In genomic region chrX:158921424-158921823, GRCm38 (mm10) we compare ENCODE assay signal across 9 mouse cellular contexts.
A peak's percentile ranks its signal among the peaks of the same experiment; 100 is the strongest.
DNase-seq lines count a peak whose midpoint lies in the region; ATAC-seq and TF ChIP-seq lines count a peak whose summit lies in the region.
"Had no signal": no experiment of that assay in that cellular context is flagged by ENCODE, and none has a peak within 500 bp of the region (broad histone marks: within the 10 kb centered on the region; RNA-seq: fewer than 3 reads in every experiment).

No protein-coding gene starts in this region.

- H3K27ac ChIP-seq in layer of hippocampus, adult 2 months: peak overlapping the region; percentile 84
- H3K27ac ChIP-seq in embryonic facial prominence, embryonic 10.5 days (replicated peaks): no peak overlapping the region
- no peak overlapping the region for H3K27ac ChIP-seq in liver, embryonic 12.5 days
- H3K27ac ChIP-seq: kidney, postnatal 0 days had no signal

- 44% methylated on average over 5 of the region's 5 CpGs for WGBS in embryonic facial prominence, embryonic 10.5 days
- WGBS in liver, embryonic 12.5 days (ENCODE audit: insufficient replicate concordance): 47% methylated on average over 5 of the region's 5 CpGs

- no peak overlapping the region for H3K4me2 ChIP-seq in liver, embryonic 12.5 days

- peak overlapping the region; percentile 37 for H3K4me3 ChIP-seq in layer of hippocampus, adult 2 months
- no peak overlapping the region for H3K4me3 ChIP-seq in embryonic facial prominence, embryonic 10.5 days
- H3K4me3 ChIP-seq in liver, embryonic 12.5 days: no peak overlapping the region

- TF ChIP-seq CTCF in layer of hippocampus, adult 2 months (conservative IDR thresholded peaks at IDR 0.05): no peak

- no peak for ATAC-seq in liver, embryonic 12.5 days

- H3K9ac ChIP-seq in liver, embryonic 12.5 days: no peak overlapping the region

- peaks cover 54% of the 10 kb centered on the region for H3K27me3 ChIP-seq in embryonic facial prominence, embryonic 10.5 days (replicated peaks; ENCODE audit: low read depth, poor library complexity, severe bottlenecking)
- peaks cover 15% of the 10 kb centered on the region for H3K27me3 ChIP-seq in liver, embryonic 12.5 days (replicated peaks)

- no peak for DNase-seq in layer of hippocampus, adult 2 months (ENCODE audit: low spot score in 2 of 2)
- DNase-seq in layer of hippocampus, adult 9-11 months: no peak
- peak; percentile 26 for DNase-seq in 3T3-L1 (ENCODE audit: low read depth, low spot score)
- peak; percentile 65 for DNase-seq in Muller cell, postnatal 12 days (ENCODE audit: inconsistent ontology term)
- DNase-seq in embryonic facial prominence, embryonic 10.5 days (ENCODE audit: low spot score): peak; percentile 16
- DNase-seq in ovary, postnatal 14 days (ENCODE audit: low spot score): no peak
- no peak for DNase-seq in adrenal gland, postnatal 36 days

- H3K9me3 ChIP-seq in embryonic facial prominence, embryonic 10.5 days: no peaks in the 10 kb centered on the region
- H3K9me3 ChIP-seq in liver, embryonic 12.5 days (replicated peaks): no peaks in the 10 kb centered on the region

- peaks cover 10% of the 10 kb centered on the region for H3K4me1 ChIP-seq in embryonic facial prominence, embryonic 10.5 days
- H3K4me1 ChIP-seq in liver, embryonic 12.5 days: no peaks in the 10 kb centered on the region

- no peaks in the 10 kb centered on the region for H3K36me3 ChIP-seq in embryonic facial prominence, embryonic 10.5 days (replicated peaks)
- H3K36me3 ChIP-seq in liver, embryonic 12.5 days: no peaks in the 10 kb centered on the region

Comparison
In these comparisons a context has a peak if more than half of its experiments do, and no peak if none do; other contexts are left out.
1. DNase-seq: peak in 3T3-L1 (single experiment), Muller cell, postnatal 12 days (single experiment) and embryonic facial prominence, embryonic 10.5 days (single experiment); none in layer of hippocampus, adult 2 months (0 of 2), layer of hippocampus, adult 9-11 months (single experiment), ovary, postnatal 14 days (single experiment) and adrenal gland, postnatal 36 days (0 of 2).